Mouse (Mus musculus): ENCODE results near the gene Mettl27. TPM values are rescaled to one million over a fixed set of nuclear protein-coding genes. Genes with fewer than 3 reads are reported as not detected.
"Not testable (repeated sequence)": the region's sequence is repeated elsewhere in the genome, so short reads cannot be mapped to it uniquely, and the experiment has no call there.

The Mettl27 gene
- total RNA-seq, 2 experiments from 2014 or later = 4.2 to 5.6 TPM

GRCm38 (mm10) chr5:134920106-134920687, 12.0 kb upstream of the Mettl27 start:
- DNase-seq (ENCODE audit: low spot score) = no peak

- DNase-seq (ENCODE audit: low spot score) = no peak
Measured at GRCm38 (mm10) chr5:134921106-134921505, 11.1 kb upstream of the Mettl27 start.

- no peak for DNase-seq (ENCODE audit: low spot score)
Measured at GRCm38 (mm10) chr5:134923141-134923540, 9.0 kb upstream of the Mettl27 start.

- DNase-seq (ENCODE audit: low spot score) = no peak
Measured at GRCm38 (mm10) chr5:134926726-134927125, 5.4 kb upstream of the Mettl27 start.

GRCm38 (mm10) chr5:134929988-134930387, 2.2 kb upstream of the Mettl27 start:
- DNase-seq (ENCODE audit: low spot score) = no peak

GRCm38 (mm10) chr5:134932903-134933276, 722 bp downstream of the Mettl27 start:
- peak; percentile 61 for DNase-seq (ENCODE audit: low spot score)

GRCm38 (mm10) chr5:134933281-134933680, 1.1 kb downstream of the Mettl27 start:
- no peak for DNase-seq (ENCODE audit: low spot score)

GRCm38 (mm10) chr5:134933686-134934085, 1.5 kb downstream of the Mettl27 start:
- not testable (repeated sequence) for DNase-seq (ENCODE audit: low spot score)

GRCm38 (mm10) chr5:134934666-134935065, 2.5 kb downstream of the Mettl27 start:
- DNase-seq (ENCODE audit: low spot score) = no peak

- DNase-seq (ENCODE audit: low spot score) = no peak
Measured at GRCm38 (mm10) chr5:134936051-134936450, 3.9 kb downstream of the Mettl27 start.

GRCm38 (mm10) chr5:134936626-134937185, 4.5 kb downstream of the Mettl27 start:
- DNase-seq (ENCODE audit: low spot score) = no peak

- DNase-seq (ENCODE audit: low spot score) = no peak
Measured at GRCm38 (mm10) chr5:134939069-134939468, 6.9 kb downstream of the Mettl27 start.

- DNase-seq (ENCODE audit: low spot score) = not testable (repeated sequence)
Measured at GRCm38 (mm10) chr5:134939554-134939953, 7.4 kb downstream of the Mettl27 start.

GRCm38 (mm10) chr5:134941472-134942209, 9.5 kb downstream of the Mettl27 start:
- no peak for DNase-seq (ENCODE audit: low spot score)

GRCm38 (mm10) chr5:134942740-134943139, 10.6 kb downstream of the Mettl27 start:
- DNase-seq (ENCODE audit: low spot score) = peak; percentile 27

GRCm38 (mm10) chr5:134944179-134944578, 12.0 kb downstream of the Mettl27 start:
- DNase-seq (ENCODE audit: low spot score) = no peak

GRCm38 (mm10) chr5:134945266-134945959, 13.2 kb downstream of the Mettl27 start:
- no peak for DNase-seq (ENCODE audit: low spot score)

GRCm38 (mm10) chr5:134946063-134946856, 14.1 kb downstream of the Mettl27 start:
- no peak for DNase-seq (ENCODE audit: low spot score)

GRCm38 (mm10) chr5:134946857-134947255, 14.7 kb downstream of the Mettl27 start, which contains the start of gene Cldn4:
Cldn4 (minus strand) TSS chr5:134946934.
- DNase-seq (ENCODE audit: low spot score) = no peak

GRCm38 (mm10) chr5:134947420-134948084, 15.4 kb downstream of the Mettl27 start:
- no peak for DNase-seq (ENCODE audit: low spot score)

GRCm38 (mm10) chr5:134948085-134948439, 15.9 kb downstream of the Mettl27 start:
- DNase-seq (ENCODE audit: low spot score) = no peak
